Comparison of ENCODE assay signal across 9 mouse cellular contexts in genomic region chr5:135960909-135961635, GRCm38 (mm10). TPM values are rescaled to one million over a fixed set of nuclear protein-coding genes. Genes with fewer than 3 reads are reported as not detected.
DNase-seq lines count a peak whose midpoint lies in the region; ATAC-seq and TF ChIP-seq lines count a peak whose summit lies in the region.
"Had no signal": no experiment of that assay in that cellular context is flagged by ENCODE, and none has a peak within 500 bp of the region (broad histone marks: within the 10 kb centered on the region; RNA-seq: fewer than 3 reads in every experiment).

No protein-coding gene starts in this region.

- WGBS in heart, embryonic 11.5 days (ENCODE audit: insufficient replicate concordance): 94% methylated on average over 15 of the region's 15 CpGs
- WGBS in heart, embryonic 16.5 days: 92% methylated on average over 15 of the region's 15 CpGs
- 88% methylated on average over 15 of the region's 15 CpGs for WGBS in liver, postnatal 0 days (ENCODE audit: insufficient replicate concordance)

- H3K27ac ChIP-seq in heart, embryonic 11.5 days (ENCODE audit: low read depth, low read length): peak overlapping the region; percentile 95; the same call in 1 of the 2 replicates
- peak overlapping the region; percentile 99 for H3K27ac ChIP-seq in ES-Bruce4 (ENCODE audit: insufficient read depth, low read length)
- H3K27ac ChIP-seq in heart, embryonic 16.5 days (ENCODE audit: low read length): peak overlapping the region; percentile 98
- peak overlapping the region; percentile 98 for H3K27ac ChIP-seq in liver, postnatal 0 days (ENCODE audit: low read depth)

- TF ChIP-seq EP300 in ES-Bruce4 (IDR thresholded peaks at IDR 0.05; ENCODE audit: insufficient read depth, low read depth, low read length): no peak
- no peak for TF ChIP-seq EP300 in liver, postnatal 0 days (IDR thresholded peaks at IDR 0.05; ENCODE audit: low read depth)

- H3K9ac ChIP-seq in heart, embryonic 11.5 days (ENCODE audit: low read depth, low read length): no peak overlapping the region
- H3K9ac ChIP-seq in ES-Bruce4 (ENCODE audit: low read depth, poor library complexity, severe bottlenecking): no peak overlapping the region; the same call in 1 of the 2 replicates
- peak overlapping the region; percentile 74; the same call in 1 of the 2 replicates for H3K9ac ChIP-seq in heart, embryonic 16.5 days (ENCODE audit: low read length)
- peak overlapping the region; percentile 72 for H3K9ac ChIP-seq in liver, postnatal 0 days (replicated peaks)

- H3K4me1 ChIP-seq in heart, embryonic 11.5 days (ENCODE audit: control insufficient read depth, insufficient read depth, low read length): peaks cover 16% of the 10 kb centered on the region
- peaks cover 2% of the 10 kb centered on the region for H3K4me1 ChIP-seq in ES-Bruce4 (ENCODE audit: control insufficient read depth, insufficient read depth, low read length)
- peaks cover 18% of the 10 kb centered on the region for H3K4me1 ChIP-seq in heart, embryonic 16.5 days (ENCODE audit: control insufficient read depth, insufficient read depth, low read length)
- H3K4me1 ChIP-seq in liver, postnatal 0 days (ENCODE audit: insufficient read depth): peaks cover 55% of the 10 kb centered on the region

- H3K4me2 ChIP-seq in heart, embryonic 11.5 days: peak overlapping the region; percentile 98; the same call in 1 of the 2 replicates
- peak overlapping the region; percentile 80; the same call in 1 of the 2 replicates for H3K4me2 ChIP-seq in heart, embryonic 16.5 days (ENCODE audit: low read depth, low read length)
- peak overlapping the region; percentile 89 for H3K4me2 ChIP-seq in liver, postnatal 0 days (ENCODE audit: low read depth, low read length)

- no peak overlapping the region for H3K4me3 ChIP-seq in heart, embryonic 11.5 days (ENCODE audit: low read depth, low read length)
- no peak overlapping the region for H3K4me3 ChIP-seq in ES-Bruce4 (ENCODE audit: low read depth, low read length)
- no peak overlapping the region for H3K4me3 ChIP-seq in heart, embryonic 16.5 days (ENCODE audit: low read length)
- H3K4me3 ChIP-seq in liver, postnatal 0 days (ENCODE audit: low read depth, low read length): peak overlapping the region; percentile 52

- H3K36me3 ChIP-seq in heart, embryonic 11.5 days (ENCODE audit: control insufficient read depth, insufficient read depth, low read length): no peaks in the 10 kb centered on the region
- H3K36me3 ChIP-seq in ES-Bruce4 (ENCODE audit: control insufficient read depth, insufficient read depth, low read length, poor library complexity, severe bottlenecking): no peaks in the 10 kb centered on the region
- no peaks in the 10 kb centered on the region for H3K36me3 ChIP-seq in heart, embryonic 16.5 days (ENCODE audit: control insufficient read depth, insufficient read depth)
- no peaks in the 10 kb centered on the region for H3K36me3 ChIP-seq in liver, postnatal 0 days (replicated peaks; ENCODE audit: insufficient read depth, low read length)

- no peak for TF ChIP-seq CTCF in ES-Bruce4 (IDR thresholded peaks at IDR 0.05; ENCODE audit: low read depth, low read length)
- TF ChIP-seq CTCF in liver, postnatal 0 days (IDR thresholded peaks at IDR 0.05; ENCODE audit: low read depth): no peak

- no peaks in the 10 kb centered on the region for H3K9me3 ChIP-seq in heart, embryonic 11.5 days (replicated peaks; ENCODE audit: control insufficient read depth, low read length)
- no peaks in the 10 kb centered on the region for H3K9me3 ChIP-seq in ES-Bruce4 (replicated peaks; ENCODE audit: control insufficient read depth, insufficient read depth, low read length, poor library complexity, severe bottlenecking)
- H3K9me3 ChIP-seq in heart, embryonic 16.5 days (replicated peaks; ENCODE audit: control insufficient read depth, low read length): no peaks in the 10 kb centered on the region
- H3K9me3 ChIP-seq in liver, postnatal 0 days (ENCODE audit: low read length): no peaks in the 10 kb centered on the region

- TF ChIP-seq POLR2A in ES-Bruce4 (IDR thresholded peaks at IDR 0.05; ENCODE audit: insufficient read depth, low read length): no peak

- ATAC-seq in heart, embryonic 11.5 days (replicated peaks; ENCODE audit: insufficient number of reproducible peaks, low FRiP score, low TSS enrichment): no peak
- no peak for ATAC-seq in heart, embryonic 16.5 days (replicated peaks; ENCODE audit: extremely low read depth, insufficient read depth, low FRiP score)
- no peak for ATAC-seq in liver, postnatal 0 days

- H3K27me3 ChIP-seq in heart, embryonic 11.5 days (ENCODE audit: control insufficient read depth, insufficient read depth, low read length): 0 out of 2 replicates have a peak, but pooled peaks cover 5% of the 10 kb centered on the region
- H3K27me3 ChIP-seq in ES-Bruce4 (ENCODE audit: control insufficient read depth, insufficient read depth, low read length, poor library complexity, severe bottlenecking): no peaks in the 10 kb centered on the region
- no peaks in the 10 kb centered on the region for H3K27me3 ChIP-seq in heart, embryonic 16.5 days (ENCODE audit: control insufficient read depth, insufficient read depth, low read length)
- H3K27me3 ChIP-seq in liver, postnatal 0 days (ENCODE audit: insufficient read depth, low read length): no peaks in the 10 kb centered on the region

- no peak for DNase-seq in heart, postnatal 4 days
- no peak for DNase-seq in liver, postnatal 0 days
- no peak for DNase-seq in adrenal gland, postnatal 25 days
- no peak for DNase-seq in yolk sac, embryonic 10.5 days (ENCODE audit: low spot score)
- no peak for DNase-seq in frontal cortex, postnatal 36 days (ENCODE audit: low spot score in 2 of 2)

RNA-seq across cellular contexts. Expression of gene Ssc4d, which starts 13.3 kb away (rescaled TPM):
- 0.93 and 2.3 TPM in 2 replicates for polyA plus RNA-seq in heart, embryonic 11.5 days (2014; fragmentation: Nextera tagmentation; extraction: Ambion mirVana)
- total RNA-seq in heart, postnatal 4 days (2021): under 1 TPM; 0.36 to 0.69 TPM
- polyA plus RNA-seq in ES-Bruce4 (2011; ENCODE audit: insufficient read depth, insufficient read length, low read depth, missing spikeins): 6.3 and 9.5 TPM in 2 replicates
- 0.45 and 0.91 TPM in 2 replicates for polyA plus RNA-seq in heart, embryonic 16.5 days (2015; fragmentation: Nextera tagmentation; extraction: Ambion mirVana)
- 1.7 and 1.9 TPM in 2 replicates for polyA plus RNA-seq in liver, postnatal 0 days (2015; fragmentation: Nextera tagmentation; extraction: Ambion mirVana)
- 4.3 and 7.9 TPM in 2 replicates for total RNA-seq in adrenal gland, postnatal 25 days (2021)

RNA-seq across cellular contexts. Expression of gene Zp3, which starts 18.8 kb away (rescaled TPM):
- 0.16 TPM in 1 of 2 replicates, not detected in the other for polyA plus RNA-seq in heart, embryonic 11.5 days (2014; fragmentation: Nextera tagmentation; extraction: Ambion mirVana)
- not detected for total RNA-seq in heart, postnatal 4 days (2021)
- 2.0 and 2.4 TPM in 2 replicates for polyA plus RNA-seq in ES-Bruce4 (2011; ENCODE audit: insufficient read depth, insufficient read length, low read depth, missing spikeins)
- polyA plus RNA-seq in heart, embryonic 16.5 days (2015; fragmentation: Nextera tagmentation; extraction: Ambion mirVana): not detected in 2 replicates
- not detected in 2 replicates for polyA plus RNA-seq in liver, postnatal 0 days (2015; fragmentation: Nextera tagmentation; extraction: Ambion mirVana)
- total RNA-seq in adrenal gland, postnatal 25 days (2021): not detected in 2 replicates
- total RNA-seq: neutrophil, adult 5-6 weeks had no signal

RNA-seq across cellular contexts. Expression of gene Ywhag, which starts 26.7 kb away (rescaled TPM):
- 103 and 108 TPM in 2 replicates for polyA plus RNA-seq in heart, embryonic 11.5 days (2014; fragmentation: Nextera tagmentation; extraction: Ambion mirVana)
- total RNA-seq in heart, postnatal 4 days (2021): 100 to 1,000 TPM; 285 to 292 TPM
- 372 TPM in 2 replicates for polyA plus RNA-seq in ES-Bruce4 (2011; ENCODE audit: insufficient read depth, insufficient read length, low read depth, missing spikeins)
- 167 and 202 TPM in 2 replicates for polyA plus RNA-seq in heart, embryonic 16.5 days (2015; fragmentation: Nextera tagmentation; extraction: Ambion mirVana)
- polyA plus RNA-seq in liver, postnatal 0 days (2015; fragmentation: Nextera tagmentation; extraction: Ambion mirVana): 56.7 and 66.8 TPM in 2 replicates
- total RNA-seq in adrenal gland, postnatal 25 days (2021): 477 and 524 TPM in 2 replicates

RNA-seq across cellular contexts. Expression of gene Dtx2, which starts 33.5 kb away (rescaled TPM):
- 24.7 and 27.2 TPM in 2 replicates for polyA plus RNA-seq in heart, embryonic 11.5 days (2014; fragmentation: Nextera tagmentation; extraction: Ambion mirVana)
- total RNA-seq in heart, postnatal 4 days (2021): 10 to 100 TPM in 1 of 2 experiments, 1 to 10 TPM in 1; 9.7 to 10.7 TPM
- polyA plus RNA-seq in ES-Bruce4 (2011; ENCODE audit: insufficient read depth, insufficient read length, low read depth, missing spikeins): 23.7 and 25.0 TPM in 2 replicates
- 21.8 and 22.5 TPM in 2 replicates for polyA plus RNA-seq in heart, embryonic 16.5 days (2015; fragmentation: Nextera tagmentation; extraction: Ambion mirVana)
- 4.8 and 4.9 TPM in 2 replicates for polyA plus RNA-seq in liver, postnatal 0 days (2015; fragmentation: Nextera tagmentation; extraction: Ambion mirVana)
- 12.4 and 13.4 TPM in 2 replicates for total RNA-seq in adrenal gland, postnatal 25 days (2021)

Comparison
In these comparisons a context has a peak if more than half of its experiments do, and no peak if none do; other contexts are left out.
1. H3K9ac ChIP-seq: peak in heart, embryonic 16.5 days (single experiment) and liver, postnatal 0 days (single experiment); none in heart, embryonic 11.5 days (single experiment) and ES-Bruce4 (single experiment).
2. Peak in every context shown above with its lines, with median percentiles within 50 percentile points of each other: H3K27ac ChIP-seq and H3K4me2 ChIP-seq.